Mouse (Mus musculus) stomach, postnatal 0 days (tissue): ENCODE data around the gene Sar1b. TPM values are rescaled to one million over a fixed set of nuclear protein-coding genes. Genes with fewer than 3 reads are reported as not detected.

ENCODE experiments used
- ATAC-seq: fragments of 200-750 bp; cut with Nextera tagmentation; 2 replicates; pipeline ENCODE4 v1.8.0; 2017; ENCODE audit not compliant: low FRiP score, low TSS enrichment
- DNase-seq: peaks from one replicate; pipeline ENCODE4 v3.0.0-alpha.2; 2016; ENCODE audit warnings: low spot score
- H3K27ac ChIP-seq: fragments of 300-500 bp; sonication (generic); replicated peaks from 2 replicates; pipeline ENCODE4 v1.5.1; 2014; ENCODE audit warnings: mild to moderate bottlenecking, control low read depth
- H3K27me3 ChIP-seq: fragments of 300-500 bp; sonication (generic); 2 replicates; pipeline ENCODE4 v1.6.1; 2014; ENCODE audit warnings: low read length; ENCODE audit not compliant: control insufficient read depth, insufficient read depth
- H3K36me3 ChIP-seq: fragments of 300-500 bp; sonication (generic); 2 replicates; pipeline ENCODE4 v1.6.1; 2014; ENCODE audit warnings: low read length, mixed read lengths; ENCODE audit not compliant: control insufficient read depth, insufficient read depth
- H3K4me1 ChIP-seq: fragments of 300-500 bp; sonication (generic); replicated peaks from 2 replicates; pipeline ENCODE4 v1.6.1; 2014; ENCODE audit warnings: antibody characterized with exemption; ENCODE audit not compliant: control insufficient read depth, insufficient read depth
- H3K4me2 ChIP-seq: fragments of 300-500 bp; sonication (generic); replicated peaks from 2 replicates; pipeline ENCODE4 v1.6.1; 2014; ENCODE audit warnings: low read depth, mild to moderate bottlenecking, control low read depth, moderate library complexity
- H3K4me3 ChIP-seq: fragments of 300-500 bp; sonication (generic); 2 replicates; pipeline ENCODE4 v1.5.1; 2014; ENCODE audit warnings: low read depth, low read length, control low read depth
- H3K9ac ChIP-seq: fragments of 300-500 bp; sonication (generic); 2 replicates; pipeline ENCODE4 v1.6.1; 2014; ENCODE audit warnings: mild to moderate bottlenecking, low read length, control low read depth, mixed read lengths
- H3K9me3 ChIP-seq: fragments of 300-500 bp; sonication (generic); 2 replicates; pipeline ENCODE4 v1.6.1; 2016; ENCODE audit warnings: low read length; ENCODE audit not compliant: control insufficient read depth
- CTCF ChIP-seq: IDR thresholded peaks from 2 replicates; pipeline ENCODE4 v1.5.1; 2016; ENCODE audit warnings: antibody characterized with exemption, low read depth, mild to moderate bottlenecking, moderate library complexity
- EP300 ChIP-seq: optimal IDR thresholded peaks from 2 replicates; pipeline ENCODE3; 2016; ENCODE audit warnings: antibody characterized with exemption
- WGBS: fragments of 180-500 bp; shearing (Covaris S2); extraction: QIAGEN DNeasy Blood & Tissue Kit; methylation state at CpG from one replicate; pipeline ENCODE4 v1.1.7; 2014; 5-methylcytosine and 5-hydroxymethylcytosine counted together
- polyA plus RNA-seq: library from polyadenylated mRNA; unstranded; fragments of >200 nt; fragmentation: Nextera tagmentation; extraction: Ambion mirVana; gene quantifications from 2 replicates; pipeline ENCODE4 v1.2.1, GENCODE M21; 2015

Gene Sar1b
- polyA plus RNA-seq, 1 experiment from 2014 or later, result 169 TPM

GRCm38 (mm10) chr11:51759251-51759650 is 4.2 kb upstream of the Sar1b start:
- no peak for DNase-seq
- no peak overlapping the region for H3K4me3 ChIP-seq
- no peaks in the 10 kb centered on the region for H3K36me3 ChIP-seq
- H3K9ac ChIP-seq, result no peak overlapping the region
- no peaks in the 10 kb centered on the region; the same call in 1 of the 2 replicates for H3K4me1 ChIP-seq
- H3K27me3 ChIP-seq, result no peaks in the 10 kb centered on the region
- no peak overlapping the region for H3K4me2 ChIP-seq
- TF ChIP-seq CTCF, result no peak
- peak; percentile 34 for TF ChIP-seq EP300
- H3K27ac ChIP-seq, result no peak overlapping the region
- no peak for ATAC-seq
- 47% methylated on average over 2 of the region's 2 CpGs for WGBS
- H3K9me3 ChIP-seq, result no peaks in the 10 kb centered on the region

DNA sequence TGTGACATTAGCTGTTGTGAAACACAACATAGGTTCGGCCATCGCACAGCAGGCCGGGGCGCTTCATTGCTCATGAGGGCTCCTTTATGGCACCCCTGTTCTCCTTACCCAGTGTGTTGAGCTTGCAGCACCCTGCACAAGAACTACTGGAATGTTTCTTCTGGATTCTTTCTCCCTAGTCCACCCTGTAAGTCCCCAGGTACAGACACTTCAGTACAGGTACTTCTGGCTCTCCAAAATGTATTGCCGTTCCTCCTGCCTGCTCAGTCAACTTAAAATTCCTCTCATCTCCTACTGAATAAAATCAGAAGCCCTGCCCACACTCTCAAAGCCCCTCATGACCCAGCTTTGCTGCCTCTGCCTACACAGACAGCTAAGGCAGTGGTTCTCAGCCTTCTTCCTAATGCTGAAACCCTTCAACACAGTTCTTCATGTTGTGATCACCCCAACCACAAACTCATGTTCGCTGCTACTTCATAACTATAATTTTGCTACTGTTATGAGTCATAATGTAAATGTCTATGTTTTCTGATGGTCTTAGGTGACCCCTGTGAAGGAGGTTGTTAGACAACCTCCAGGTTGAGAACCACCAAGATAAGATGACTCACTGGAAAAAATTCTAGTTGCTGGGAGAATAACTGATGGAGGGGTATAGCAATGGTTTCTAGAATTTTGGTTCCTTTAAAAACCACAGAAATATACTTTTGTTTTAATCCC is 3.4 kb upstream of the Sar1b start:
- ATAC-seq (no peak), DNase-seq (no peak)
- no peak for TF ChIP-seq EP300
- TF ChIP-seq CTCF, result no peak
- H3K4me2 ChIP-seq, result no peak overlapping the region
- H3K4me1 ChIP-seq, result peaks cover 4% of the 10 kb centered on the region
- no peaks in the 10 kb centered on the region for H3K9me3 ChIP-seq
- peak overlapping the region; percentile 63 for H3K27ac ChIP-seq
- no peak overlapping the region for H3K4me3 ChIP-seq
- H3K36me3 ChIP-seq, result no peaks in the 10 kb centered on the region
- H3K9ac ChIP-seq, result no peak overlapping the region
- 84% methylated on average over 6 of the region's 6 CpGs for WGBS
- H3K27me3 ChIP-seq, result no peaks in the 10 kb centered on the region

DNA sequence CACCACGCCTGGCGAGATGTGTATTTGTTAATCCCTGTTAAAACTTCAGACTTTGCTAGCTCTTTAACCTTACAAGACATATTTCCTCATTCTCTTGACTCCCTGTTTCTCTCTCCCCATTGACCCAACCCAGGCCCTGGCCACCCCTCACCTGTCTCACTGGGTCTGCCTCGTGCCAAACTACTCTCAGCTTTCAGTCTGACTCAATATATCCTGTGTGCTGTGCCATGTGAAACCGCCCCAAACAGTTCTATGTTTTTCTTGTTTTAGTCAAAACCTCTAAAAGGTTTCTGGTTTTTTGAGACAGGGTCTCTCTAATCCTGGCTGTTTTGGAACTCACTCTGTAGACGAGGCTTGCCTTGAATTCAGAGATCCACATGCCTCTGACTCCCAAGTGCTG is 2.2 kb upstream of the Sar1b start:
- 75% methylated on average over 5 of the region's 5 CpGs for WGBS
- H3K9ac ChIP-seq, result no peak overlapping the region

DNA sequence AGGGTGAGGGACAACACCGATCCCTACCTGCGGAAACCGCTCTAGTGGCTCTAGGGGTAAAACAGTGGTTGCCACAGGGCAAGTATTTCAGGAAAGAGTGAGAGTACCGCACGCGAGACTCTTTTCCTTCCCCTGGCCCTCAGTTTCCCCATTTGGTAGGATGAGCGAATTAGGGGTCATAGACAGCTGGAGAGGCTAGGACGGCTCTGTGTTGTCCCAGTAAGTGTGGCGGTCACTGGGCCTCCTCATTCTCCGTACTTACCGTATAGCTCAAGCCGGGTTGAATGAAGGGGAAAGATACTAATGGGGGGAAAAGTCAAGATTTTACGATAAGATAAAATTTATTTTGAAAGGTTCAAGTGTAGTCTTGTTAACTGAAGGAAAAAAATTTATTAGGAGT is 468 bp downstream of the Sar1b start:
- Histone ChIP-seq H3K9ac (peak overlapping the region; percentile 93), H3K4me3 (peak overlapping the region; percentile 94), H3K36me3 (no peaks in the 10 kb centered on the region), H3K27me3 (no peaks in the 10 kb centered on the region), H3K4me2 (peak overlapping the region; percentile 86), H3K4me1 (peaks cover 4% of the 10 kb centered on the region), H3K27ac (peak overlapping the region; percentile 58; the same call in 1 of the 2 replicates), H3K9me3 (no peaks in the 10 kb centered on the region)
- no peak for TF ChIP-seq CTCF
- TF ChIP-seq EP300, result no peak
- ATAC-seq, result no peak
- no peak for DNase-seq
- 2% methylated on average over 13 of the region's 13 CpGs for WGBS

More for the DNA sequence above, 2.2 kb upstream of the Sar1b start:
- Histone ChIP-seq H3K4me2 (no peak overlapping the region), H3K4me1 (peaks cover 4% of the 10 kb centered on the region), H3K4me3 (no peak overlapping the region), H3K27me3 (no peaks in the 10 kb centered on the region), H3K9me3 (no peaks in the 10 kb centered on the region), H3K27ac (no peak overlapping the region), H3K36me3 (no peaks in the 10 kb centered on the region)
- DNase-seq (no peak), ATAC-seq (no peak)
- TF ChIP-seq EP300 (no peak), CTCF (no peak)

DNA sequence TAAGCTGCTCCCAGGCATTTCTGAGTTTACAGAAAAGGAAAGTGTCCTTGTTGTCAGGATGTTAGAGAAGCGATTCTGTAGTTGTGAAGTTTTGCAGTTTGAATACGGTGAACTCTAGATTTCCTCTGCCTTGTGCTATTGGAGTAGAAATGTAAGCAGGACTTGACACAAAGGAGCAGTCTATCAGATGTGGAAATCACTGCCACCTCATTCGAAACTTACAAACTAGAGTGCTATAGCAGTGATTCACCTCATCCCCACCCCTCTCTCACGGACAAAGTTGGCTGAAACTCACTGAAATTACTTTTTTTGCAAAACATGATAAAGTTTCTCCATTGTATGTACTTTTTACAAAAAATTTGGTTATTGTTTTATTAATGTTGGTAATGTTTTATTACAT is 1.3 kb downstream of the Sar1b start:
- Histone ChIP-seq H3K4me2 (peak overlapping the region; percentile 86), H3K9me3 (no peaks in the 10 kb centered on the region), H3K4me3 (peak overlapping the region; percentile 94; the same call in 1 of the 2 replicates), H3K36me3 (no peaks in the 10 kb centered on the region), H3K27ac (no peak overlapping the region), H3K4me1 (peaks cover 4% of the 10 kb centered on the region), H3K27me3 (no peaks in the 10 kb centered on the region), H3K9ac (no peak overlapping the region; the same call in 1 of the 2 replicates)
- 63% methylated on average over 4 of the region's 4 CpGs for WGBS
- TF ChIP-seq CTCF (no peak), EP300 (no peak)
- no peak for ATAC-seq
- DNase-seq, result no peak

DNA sequence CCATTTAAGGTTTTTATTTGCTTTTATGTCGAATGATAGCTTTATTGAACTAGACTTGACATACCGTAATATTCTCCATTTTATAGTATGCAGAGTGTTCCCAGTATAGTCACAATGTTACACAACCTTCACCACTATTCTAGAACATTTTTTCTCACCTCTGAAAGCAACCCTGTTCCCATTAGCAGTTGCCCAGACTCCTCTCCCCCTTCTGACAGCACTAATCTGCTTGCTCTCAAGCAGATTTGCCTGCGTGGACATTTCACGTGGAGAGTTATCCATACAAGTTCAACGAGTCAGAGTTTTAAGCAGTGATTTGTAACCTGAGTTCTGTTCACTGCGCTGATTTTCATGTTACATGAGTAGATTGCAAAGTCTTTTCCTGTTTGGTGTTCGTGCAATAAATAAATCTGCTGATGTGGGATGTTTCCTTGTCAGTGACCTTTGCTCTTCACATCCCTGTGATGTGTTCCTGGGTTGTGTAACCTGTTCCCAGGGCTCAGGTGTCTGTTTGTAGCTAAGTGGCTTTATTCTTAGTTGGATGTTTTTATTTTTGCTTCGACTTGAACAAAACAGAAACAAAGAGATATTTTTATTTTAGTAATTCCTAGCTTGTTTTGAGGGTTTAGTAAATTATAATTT is 4.2 kb downstream of the Sar1b start:
- Histone ChIP-seq H3K36me3 (no peaks in the 10 kb centered on the region), H3K27me3 (no peaks in the 10 kb centered on the region), H3K27ac (no peak overlapping the region; the same call in 1 of the 2 replicates), H3K4me2 (no peak overlapping the region), H3K9me3 (no peaks in the 10 kb centered on the region), H3K4me1 (peaks cover 4% of the 10 kb centered on the region), H3K4me3 (no peak overlapping the region), H3K9ac (no peak overlapping the region)
- WGBS, result 60% methylated on average over 8 of the region's 8 CpGs
- no peak for TF ChIP-seq EP300
- TF ChIP-seq CTCF, result no peak
- no peak for DNase-seq
- no peak; the same call in 1 of the 2 replicates for ATAC-seq
